Mouse (Mus musculus): ENCODE data around the gene Ccdc13. TPM values are rescaled to one million over a fixed set of nuclear protein-coding genes. Genes with fewer than 3 reads are reported as not detected.

Gene Ccdc13
- total RNA-seq, 2 experiments from 2014 or later = 0.70 to 0.93 TPM

DNA sequence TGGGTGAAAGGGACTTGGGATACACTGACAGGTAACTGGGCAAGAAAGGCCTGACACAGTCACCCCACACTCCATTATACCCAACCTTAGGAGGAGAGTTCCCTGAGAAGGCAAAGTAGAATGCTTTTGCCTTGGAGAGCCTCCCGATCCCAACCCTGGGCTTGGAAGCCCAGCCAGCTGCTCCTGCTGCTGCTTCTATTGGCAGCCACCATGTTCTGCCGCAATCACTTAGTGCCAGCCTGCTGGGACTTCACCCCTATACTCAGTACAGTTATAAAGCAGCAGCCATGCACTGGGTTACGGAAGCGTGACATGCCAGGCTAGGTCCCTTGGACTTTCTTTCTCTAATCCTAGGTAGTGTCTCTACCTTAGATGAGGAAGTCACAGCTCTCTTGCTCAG is 7.9 kb upstream of the Ccdc13 start:
- no peak for DNase-seq (ENCODE audit: low spot score in 2 of 2)

DNA sequence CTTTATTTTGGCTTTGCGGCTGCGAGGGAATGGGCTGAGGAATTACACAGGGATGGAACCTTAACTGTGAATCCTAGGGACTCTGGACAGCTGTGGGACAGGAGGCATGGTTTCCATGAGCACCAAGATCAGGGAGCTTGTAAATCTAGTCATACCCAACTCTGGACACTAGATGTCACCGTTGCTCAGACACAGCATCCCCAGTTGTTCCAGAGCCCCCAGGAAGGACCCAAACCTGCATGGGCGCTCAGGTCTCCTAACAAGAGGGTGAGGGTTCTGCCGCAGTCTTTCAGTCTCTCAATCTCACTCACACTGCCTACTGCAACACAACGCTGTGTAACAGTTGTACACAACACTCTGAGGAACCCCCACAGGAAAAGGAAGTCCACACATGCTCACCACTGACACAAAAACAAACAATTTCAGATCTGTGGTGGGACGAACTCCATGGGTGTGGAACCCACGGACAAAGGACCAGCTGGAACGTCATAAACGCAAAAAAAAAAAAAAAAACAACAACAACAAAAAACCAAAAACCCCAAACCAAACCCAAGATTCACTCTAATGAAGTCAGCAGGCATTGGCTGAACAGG is 7.4 kb upstream of the Ccdc13 start:
- no peak for DNase-seq (ENCODE audit: low spot score in 2 of 2)

DNA sequence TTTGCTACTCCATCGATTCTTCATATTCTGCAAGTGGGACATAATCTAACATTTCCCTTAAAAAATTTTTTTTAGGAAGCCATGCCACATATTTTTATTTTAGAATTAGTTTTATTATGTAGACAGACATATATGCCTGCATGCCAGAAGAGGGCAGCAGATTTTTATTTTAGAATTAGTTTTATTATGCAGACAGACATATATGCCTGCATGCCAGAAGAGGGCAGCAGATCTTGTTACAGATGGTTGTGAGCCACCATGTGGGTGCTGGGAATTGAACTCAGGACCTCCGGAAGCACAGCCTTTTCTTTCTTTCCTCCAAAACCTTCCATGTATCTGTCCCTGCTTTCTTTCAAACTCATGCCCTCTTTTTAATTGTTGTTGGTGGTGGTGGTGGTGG is 3.7 kb upstream of the Ccdc13 start:
- DNase-seq (ENCODE audit: low spot score in 2 of 2) = no peak

DNA sequence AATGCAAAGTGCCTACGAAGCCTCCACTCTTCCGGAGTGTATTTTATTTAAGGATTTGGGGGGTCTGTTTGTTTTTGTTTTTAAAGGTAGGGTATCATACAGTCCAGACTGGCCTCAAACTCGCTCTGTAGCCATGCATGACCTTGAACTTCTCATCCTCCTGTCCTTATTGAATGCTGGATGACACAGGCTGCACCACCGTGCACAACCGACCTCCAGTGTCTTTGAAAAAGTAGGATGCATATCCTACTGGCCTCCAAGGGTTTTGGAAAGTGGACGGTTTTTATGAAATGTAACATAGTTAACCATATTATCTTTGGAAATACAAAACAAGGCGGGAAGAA is 333 bp upstream of the Ccdc13 start:
- no peak for DNase-seq (ENCODE audit: low spot score in 2 of 2)

DNA sequence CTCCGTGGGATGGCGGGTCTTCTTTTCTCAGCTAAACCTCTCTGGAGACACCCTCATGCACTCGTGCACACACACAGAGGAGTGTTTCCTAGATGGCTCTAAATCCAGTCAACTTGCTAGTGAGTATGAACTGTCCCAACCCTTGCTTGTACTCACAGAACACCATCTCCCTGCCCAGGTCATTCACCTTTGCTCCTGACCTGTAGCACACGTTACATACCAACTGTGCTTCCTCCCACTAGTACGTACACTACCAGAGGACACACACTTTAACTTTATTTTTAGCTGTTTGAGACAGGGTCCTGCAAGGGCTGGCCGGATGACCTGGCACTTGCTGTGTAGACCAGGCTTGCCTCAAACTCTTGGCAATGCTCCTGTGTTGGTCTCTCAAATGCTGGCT is 1.3 kb downstream of the Ccdc13 start:
- no peak for DNase-seq (ENCODE audit: low spot score in 2 of 2)

DNA sequence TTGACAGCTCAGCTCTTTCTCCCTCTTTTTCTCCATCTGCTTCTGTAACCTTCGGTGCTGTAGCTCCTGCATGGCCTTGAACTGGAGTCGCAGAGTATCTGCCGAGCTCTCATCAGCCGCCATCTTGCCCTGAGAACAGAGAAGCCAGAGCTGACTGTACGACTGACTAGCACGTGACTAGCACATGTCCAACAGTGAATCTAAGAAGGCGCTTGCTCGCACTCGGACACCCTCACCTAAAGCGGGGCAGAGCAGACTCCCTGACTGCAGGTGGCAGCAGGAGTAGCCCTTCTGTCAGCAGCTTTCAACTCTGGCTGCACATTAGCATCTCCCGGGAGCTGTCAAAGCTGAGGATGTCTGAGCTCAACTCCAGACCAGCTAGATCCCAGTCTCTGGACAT is 5.4 kb downstream of the Ccdc13 start:
- DNase-seq (ENCODE audit: low spot score in 2 of 2) = no peak

DNA sequence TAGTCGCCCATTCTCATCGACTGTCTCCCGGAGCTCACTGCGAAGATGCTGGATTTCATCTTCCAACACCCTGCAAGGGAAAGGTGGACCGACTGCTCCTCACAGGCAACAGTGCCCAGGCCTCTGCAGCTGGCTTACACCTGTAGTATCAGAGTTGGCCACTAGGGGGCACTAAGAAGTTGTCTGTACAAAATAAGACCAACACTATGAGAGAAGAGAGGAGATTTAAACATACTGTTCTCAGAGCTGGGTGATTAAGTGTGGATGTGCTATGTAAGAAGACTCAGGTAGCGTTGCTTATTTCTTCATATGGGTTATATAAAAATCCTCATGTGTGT is 8.3 kb downstream of the Ccdc13 start:
- DNase-seq (ENCODE audit: low spot score in 2 of 2) = peak; percentile 81 to 82

DNA sequence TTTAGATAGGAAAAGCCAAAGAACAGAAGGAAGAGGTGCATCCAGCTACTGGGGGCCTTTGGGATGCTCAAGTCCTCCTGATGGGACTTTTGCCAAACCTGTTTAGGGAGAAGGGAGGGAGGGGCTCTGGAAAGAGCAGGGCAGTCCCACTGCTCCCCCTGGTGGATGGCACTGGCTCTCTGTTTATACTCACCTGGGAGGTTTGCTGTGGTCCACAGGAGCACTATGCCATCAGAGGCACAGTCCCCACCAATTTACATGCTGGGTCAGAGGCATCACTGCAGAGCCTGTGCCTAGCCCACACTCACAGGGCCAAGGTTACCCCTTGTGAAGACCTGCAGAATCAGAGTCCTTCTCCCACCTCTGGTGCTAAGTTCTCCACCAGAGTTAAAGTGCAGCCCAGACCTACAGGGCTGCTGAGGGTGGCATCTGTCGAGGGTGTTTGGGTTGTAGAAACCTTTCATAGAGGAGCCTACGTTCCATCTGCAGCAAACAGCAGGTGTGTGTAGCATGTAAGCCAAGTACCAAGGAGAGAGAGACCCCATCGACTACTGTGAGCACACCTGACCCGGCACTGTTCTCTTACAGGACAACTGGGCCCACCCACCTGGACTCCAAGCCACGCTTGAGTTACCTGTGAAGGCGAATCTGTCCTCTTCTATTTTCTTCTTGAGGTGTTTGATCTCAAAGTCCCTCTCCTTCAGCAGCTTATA is 8.9 kb downstream of the Ccdc13 start:
- peak; percentile 35 to 51 for DNase-seq (ENCODE audit: low spot score in 2 of 2)

DNA sequence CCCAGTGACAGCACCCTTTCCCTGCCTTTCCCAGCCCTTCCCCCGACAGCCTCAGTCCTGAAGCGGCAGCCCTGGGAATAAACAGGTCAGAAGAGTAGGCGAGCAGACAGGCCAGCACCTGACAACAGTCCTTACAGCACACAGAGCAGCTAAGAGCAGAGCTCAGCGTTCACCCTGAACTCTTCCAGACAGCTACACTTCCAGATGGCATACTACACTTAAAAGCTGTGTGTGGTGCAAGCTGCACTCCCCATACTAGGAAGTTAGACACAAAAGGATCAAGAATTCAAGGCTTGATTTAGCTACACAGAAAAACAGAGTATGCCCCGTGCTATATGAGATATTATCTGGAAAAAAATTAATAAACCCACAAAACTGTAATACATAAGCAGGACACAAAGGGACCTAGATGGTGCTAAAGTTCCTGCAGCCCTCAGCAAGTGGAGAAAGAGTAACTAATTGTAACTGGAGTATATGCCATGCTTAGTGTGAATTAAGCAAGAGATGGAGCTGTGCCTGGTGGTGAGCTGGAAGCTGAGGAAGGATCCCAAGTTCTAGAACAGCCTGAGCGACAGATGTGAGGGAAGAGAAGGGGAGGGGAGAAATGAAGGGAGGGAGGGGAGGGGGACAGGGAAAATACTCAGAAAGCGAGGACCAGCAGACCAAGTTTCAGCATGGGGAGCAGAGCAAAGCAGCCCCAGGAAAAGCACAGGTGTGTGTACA is 9.8 kb downstream of the Ccdc13 start:
- DNase-seq (ENCODE audit: low spot score in 2 of 2) = no peak

DNA sequence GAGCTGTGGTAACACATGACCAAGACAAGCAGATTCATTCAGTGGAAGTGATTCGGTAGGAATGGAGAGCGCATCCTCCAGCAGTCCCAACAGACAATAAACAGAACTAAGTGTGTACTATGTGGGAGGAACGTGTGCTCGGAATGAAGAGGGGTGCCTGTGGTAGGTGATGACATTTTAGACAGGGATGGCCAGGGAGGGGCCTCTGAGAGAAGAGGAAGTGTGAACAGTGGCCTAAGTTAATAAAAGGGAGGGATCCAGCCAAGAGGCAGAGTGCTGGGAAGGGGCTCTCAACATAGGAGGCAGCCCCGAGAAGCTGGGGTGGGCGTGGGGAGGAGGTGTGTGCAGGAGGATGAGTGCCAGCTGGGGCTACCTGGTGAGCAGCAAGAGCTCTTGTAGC is 10.9 kb downstream of the Ccdc13 start:
- no peak for DNase-seq (ENCODE audit: low spot score in 2 of 2)

DNA sequence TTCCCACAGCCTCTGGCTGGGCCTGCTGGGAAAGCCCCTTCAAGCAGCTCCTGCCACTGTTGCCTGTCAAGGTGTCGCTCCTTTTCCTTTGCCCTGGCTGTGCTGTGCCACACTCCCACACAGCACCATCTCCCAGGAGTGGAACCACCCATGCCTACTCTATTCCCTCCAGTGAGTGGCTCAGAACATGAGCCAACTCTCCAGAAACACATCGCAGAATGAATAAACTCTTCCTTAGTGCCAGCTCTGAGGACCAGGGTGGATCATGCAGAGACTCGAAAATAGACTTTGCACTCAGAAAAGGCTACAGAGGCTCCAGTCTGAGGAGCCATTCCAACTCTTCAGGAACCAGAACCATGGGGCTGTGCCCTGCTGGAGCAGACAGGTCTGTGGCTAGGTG is 12.9 kb downstream of the Ccdc13 start:
- DNase-seq (ENCODE audit: low spot score in 2 of 2) = no peak

DNA sequence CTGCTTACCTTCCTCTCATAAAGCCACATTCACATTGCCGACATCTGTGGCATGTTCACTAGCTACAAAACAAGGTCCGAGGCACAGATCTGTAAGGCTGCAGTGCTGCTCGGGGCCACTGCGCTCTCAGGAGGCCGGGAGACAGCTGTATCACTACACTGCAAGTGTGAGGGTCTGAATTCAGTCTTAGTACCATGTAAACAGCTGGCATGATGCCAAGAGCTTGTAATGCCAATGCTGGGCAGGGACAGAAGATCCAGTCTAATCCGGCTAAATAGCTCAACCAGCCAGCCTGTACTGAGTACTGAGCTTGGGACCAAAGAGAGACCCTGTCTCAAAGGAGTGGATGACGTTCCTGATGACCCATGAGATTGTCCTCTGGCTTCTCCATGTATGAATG is 15.3 kb downstream of the Ccdc13 start:
- DNase-seq (ENCODE audit: low spot score in 2 of 2) = no peak

DNA sequence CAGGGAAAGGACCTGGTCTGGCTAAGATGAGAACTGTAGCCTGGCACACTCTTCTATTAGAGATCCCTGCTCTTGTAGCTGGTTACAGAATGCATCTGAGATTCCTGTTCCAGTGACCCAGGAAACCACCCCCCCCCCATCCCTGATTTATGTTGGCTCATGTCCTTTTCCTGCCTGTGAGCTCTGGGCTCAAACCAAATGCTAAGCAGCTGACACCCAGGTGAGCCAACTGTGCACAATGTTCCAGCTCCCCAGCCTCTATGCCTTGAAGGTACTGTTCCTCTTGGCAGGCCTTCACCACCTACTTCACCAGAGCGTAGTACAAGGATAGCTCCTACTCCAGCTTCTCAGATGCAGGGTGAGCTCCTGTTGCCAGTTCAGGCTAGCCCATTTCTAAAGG is 16.2 kb downstream of the Ccdc13 start:
- DNase-seq (ENCODE audit: low spot score in 2 of 2) = no peak

DNA sequence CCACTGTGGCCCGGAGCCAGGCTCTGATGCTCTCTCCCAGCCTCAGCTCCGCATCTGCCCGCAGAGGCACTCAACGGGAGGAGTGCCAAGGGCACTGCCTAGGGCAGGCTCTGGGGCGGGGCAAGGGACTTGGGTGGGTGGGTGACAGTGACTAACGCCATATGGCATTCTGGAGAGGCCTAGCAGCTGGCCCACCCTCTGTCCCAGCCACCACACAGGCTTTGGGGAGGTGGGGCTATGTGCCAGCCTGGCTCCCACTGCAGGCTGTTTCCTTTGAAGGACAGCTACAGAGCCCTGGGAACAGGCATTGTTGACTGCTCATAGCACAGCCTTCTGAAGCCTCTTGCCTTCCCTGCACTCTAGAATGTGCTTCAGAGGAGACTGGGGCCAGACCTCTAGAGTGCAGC is 16.7 kb downstream of the Ccdc13 start:
- DNase-seq (ENCODE audit: low spot score in 2 of 2) = no peak

DNA sequence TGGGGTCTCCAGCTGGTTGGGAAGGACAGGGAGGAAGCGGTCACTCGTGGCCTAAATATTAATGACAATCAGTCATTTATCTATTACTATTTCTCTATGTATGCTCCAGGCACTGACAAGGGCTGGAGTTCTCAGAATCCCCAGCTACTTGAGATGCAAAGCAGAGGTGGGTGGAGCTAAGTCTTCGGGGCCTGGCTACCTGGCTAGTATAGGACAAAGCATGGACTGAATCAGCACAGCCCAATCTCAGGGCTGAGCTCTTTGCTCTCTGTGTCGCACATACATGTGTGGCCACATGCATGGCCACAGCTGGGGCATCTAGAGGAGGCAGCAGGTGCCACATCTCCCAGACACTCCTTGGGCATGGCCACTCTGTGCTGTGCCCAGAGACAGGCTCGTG is 18.5 kb downstream of the Ccdc13 start:
- no peak for DNase-seq (ENCODE audit: low spot score in 2 of 2)

DNA sequence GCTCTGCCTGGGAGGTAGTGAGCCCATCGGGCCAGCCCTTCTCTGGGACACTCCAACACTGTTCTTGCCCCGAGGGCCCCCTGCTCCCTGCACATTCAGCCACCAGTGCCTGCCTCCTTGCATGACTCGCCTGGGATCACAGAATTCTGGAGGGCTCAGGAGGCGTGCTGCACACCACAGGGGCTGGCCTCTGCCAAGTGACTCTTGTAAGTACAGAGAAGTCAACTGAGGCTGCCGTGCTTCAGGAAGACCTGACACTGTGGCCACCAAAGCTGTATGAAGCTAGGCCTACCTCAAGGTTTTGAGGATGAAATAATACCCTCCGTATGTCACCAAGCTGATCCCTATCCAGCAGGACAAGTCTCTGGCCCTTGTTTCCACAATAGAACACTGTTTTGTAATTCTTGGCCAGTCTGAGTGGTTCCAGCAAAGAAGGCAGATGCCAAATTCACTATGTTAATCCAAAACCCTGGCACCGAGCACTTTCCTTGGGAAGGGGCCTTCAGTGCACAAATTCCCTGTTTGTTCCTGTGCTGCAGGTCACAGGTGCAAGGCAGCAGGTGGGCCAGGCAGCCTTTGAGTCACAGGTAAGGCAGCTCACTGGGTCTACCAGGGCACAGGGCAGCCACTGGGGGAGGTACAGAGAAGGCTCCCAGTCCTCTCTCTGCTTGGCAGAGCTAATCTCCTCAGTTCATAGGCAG is 19.3 kb downstream of the Ccdc13 start:
- DNase-seq (ENCODE audit: low spot score in 2 of 2) = no peak

DNA sequence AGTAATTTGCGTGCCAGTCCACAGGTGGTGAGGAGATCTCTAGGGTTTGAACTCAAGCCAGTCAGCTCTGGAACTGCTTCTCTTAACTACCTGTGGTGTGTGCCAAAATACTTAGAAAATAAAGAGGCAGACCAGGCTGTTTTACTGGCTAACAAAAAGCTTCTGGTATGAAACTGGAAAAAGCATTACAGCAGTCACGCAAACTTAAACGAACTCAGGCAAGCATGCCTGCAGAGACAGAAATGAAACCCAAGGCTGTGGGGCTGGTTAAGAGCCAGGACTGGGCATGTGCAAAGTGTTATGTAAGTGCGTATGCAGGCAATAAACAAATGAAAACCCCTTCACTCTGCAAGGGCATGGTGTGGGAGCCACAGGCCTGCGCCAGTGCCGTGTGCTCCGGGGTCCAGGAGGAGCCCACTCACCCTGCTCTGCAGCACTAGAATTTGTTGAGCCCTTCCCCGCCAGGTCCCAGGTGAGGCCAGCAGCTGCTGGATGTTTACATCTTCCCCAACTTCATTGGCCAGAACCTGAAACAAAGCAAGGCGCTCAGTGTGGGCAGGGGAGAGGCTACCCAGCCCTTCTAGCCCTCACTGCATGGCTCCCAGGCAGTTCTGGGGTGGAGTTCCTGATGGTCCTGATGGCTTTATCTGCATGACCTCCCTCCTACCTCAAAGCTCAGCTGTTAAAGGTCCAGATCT is 20.0 kb downstream of the Ccdc13 start:
- no peak for DNase-seq (ENCODE audit: low spot score in 2 of 2)

DNA sequence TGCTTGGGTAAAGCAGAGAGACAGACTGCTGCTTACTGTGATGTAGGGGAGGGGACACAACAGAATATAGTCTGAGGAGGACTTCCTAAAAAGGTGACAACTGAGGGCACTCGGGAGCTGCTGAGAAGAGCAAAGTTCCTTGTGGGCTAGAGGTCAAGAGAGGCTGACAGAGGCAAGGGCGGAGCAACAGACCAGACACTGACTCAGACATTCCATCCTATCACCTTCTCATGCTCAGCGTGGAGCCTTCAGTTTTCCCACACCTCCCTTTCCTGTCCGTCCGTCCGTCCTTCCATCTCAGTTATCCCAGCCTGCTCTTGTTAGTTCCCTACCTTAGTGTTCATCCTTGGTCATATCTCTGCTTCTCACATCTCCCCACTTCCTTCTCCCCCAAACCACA is 24.1 kb downstream of the Ccdc13 start:
- no peak for DNase-seq (ENCODE audit: low spot score in 2 of 2)

DNA sequence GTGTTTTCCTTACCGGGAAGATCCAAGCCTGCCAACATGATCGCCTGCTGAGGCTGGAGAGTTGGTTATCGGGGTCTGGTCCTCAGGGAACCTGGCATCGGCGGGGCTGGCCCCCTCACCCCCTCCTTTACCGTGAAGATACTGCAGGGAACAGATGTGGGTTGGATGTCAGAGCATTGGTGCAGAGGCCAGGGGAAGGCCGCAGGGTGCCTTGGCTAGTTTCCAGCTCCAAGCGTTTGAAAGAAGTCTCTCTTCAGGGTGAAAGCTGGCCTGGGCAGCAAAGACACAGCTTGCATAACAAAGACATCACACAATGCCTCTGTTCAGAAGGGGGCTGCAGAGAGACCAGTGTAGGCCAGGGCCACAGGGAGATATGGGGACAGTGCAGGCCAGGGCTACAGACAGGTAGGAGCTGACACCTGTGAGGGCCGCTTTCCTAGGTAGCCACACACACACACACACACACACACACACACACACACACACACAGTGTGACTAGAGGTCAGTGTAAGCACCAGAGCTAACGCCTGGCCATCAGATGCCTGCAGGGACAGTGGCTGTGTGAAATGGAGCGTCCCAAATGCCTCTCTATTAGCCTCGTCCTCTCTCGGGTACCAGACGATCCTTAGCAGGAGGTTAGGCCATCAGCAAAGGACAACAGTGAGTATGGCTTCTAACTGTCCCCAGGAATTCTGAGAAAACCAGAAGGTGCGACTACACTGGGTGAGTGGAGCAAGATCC is 29.0 kb downstream of the Ccdc13 start:
- no peak for DNase-seq (ENCODE audit: low spot score in 2 of 2)

DNA sequence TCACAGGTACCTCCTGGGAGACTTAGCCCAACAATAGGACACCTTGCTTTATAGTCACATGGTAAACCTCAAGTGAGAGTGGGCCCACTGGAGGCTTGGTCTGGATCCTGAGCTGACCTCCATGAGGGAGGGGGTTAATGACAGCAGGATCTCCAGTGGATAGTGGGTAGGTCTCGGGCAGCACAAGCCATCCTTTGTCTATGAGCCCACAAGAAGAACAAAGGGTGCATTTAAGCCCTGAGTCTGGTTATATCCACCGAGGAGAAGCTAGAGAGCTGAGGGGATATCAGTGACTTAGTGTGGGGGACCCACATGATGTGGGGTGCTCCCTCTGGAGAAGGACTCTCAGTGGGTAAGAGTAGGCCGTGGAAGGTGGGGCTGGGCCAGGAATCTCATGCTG is 30.8 kb downstream of the Ccdc13 start:
- no peak for DNase-seq (ENCODE audit: low spot score in 2 of 2)

DNA sequence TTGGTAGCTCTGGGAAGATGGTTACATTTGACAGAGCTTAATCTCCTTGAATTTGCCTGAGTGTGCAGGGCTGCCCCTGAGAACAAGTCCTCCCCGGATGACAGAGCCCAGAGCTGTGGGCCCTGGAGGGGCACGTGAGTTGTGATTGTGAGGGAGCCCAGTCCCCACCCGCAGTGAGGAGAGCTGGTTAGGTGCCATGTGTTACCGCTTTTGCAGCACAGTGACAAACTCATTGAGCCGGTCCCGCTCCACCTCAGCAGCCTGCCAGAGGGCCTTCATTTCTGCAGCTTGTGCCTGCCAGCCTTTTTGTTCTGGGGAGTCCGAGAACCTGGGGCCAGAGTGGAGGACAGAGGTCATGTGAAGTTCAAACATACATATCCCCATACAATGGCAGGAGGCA is 31.3 kb downstream of the Ccdc13 start:
- DNase-seq (ENCODE audit: low spot score in 2 of 2) = no peak

Data from adrenal gland, adult 18-20 months (tissue).